Mouse (Mus musculus): ENCODE measurements around the gene Pigk. TPM values are rescaled to one million over a fixed set of nuclear protein-coding genes. Genes with fewer than 3 reads are reported as not detected.

Gene Pigk
- total and polyA plus RNA-seq, 3 experiments, result 6.4 to 28.1 (median 24.0) TPM

DNA sequence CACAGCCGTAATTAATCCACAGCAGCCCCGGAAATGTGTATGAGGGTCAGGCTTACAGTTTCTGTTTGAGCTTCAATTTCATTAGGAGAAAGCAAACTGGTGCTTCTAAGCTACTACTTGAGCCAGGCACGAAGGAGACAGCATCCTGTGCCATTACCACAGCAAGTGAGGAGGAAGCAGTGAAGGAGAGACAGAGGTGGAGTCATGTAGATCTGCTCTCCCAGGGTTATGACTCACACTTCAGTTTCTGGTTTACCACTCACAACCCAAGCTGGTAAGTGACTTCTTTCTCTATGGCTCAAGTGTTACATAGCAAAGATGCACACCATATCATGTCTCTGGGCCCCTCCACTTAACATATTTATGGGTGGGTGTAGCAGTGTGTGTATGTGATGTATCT lies 206.5 kb downstream of the Pigk start:
- intact Hi-C loops (cut with DNase I), result no loop called here
- WGBS, result 66% methylated on average over 3 of the region's 3 CpGs
- H3K27me3 ChIP-seq (ENCODE audit: control insufficient read depth, insufficient read depth, low read length), result no peaks in the 10 kb centered on the region
- DNase-seq, result no peak
- no peaks in the 10 kb centered on the region for H3K36me3 ChIP-seq (ENCODE audit: control insufficient read depth, insufficient read depth, low read length)
- no peak for TF ChIP-seq POLR2A (IDR thresholded peaks at IDR 0.05; ENCODE audit: insufficient read depth, low read depth, low read length)
- TF ChIP-seq CTCF (IDR thresholded peaks at IDR 0.05), result no peak
- no peak for TF ChIP-seq EP300 (IDR thresholded peaks at IDR 0.05; ENCODE audit: insufficient read depth, low read depth, low read length)
- H3K27ac ChIP-seq, result no peak overlapping the region
- H3K9ac ChIP-seq (ENCODE audit: low read depth, low read length), result no peak overlapping the region
- no peaks in the 10 kb centered on the region for H3K4me1 ChIP-seq (ENCODE audit: control insufficient read depth, insufficient read depth, low read length)
- no peak overlapping the region for H3K4me3 ChIP-seq
- no peaks in the 10 kb centered on the region for H3K79me2 ChIP-seq (replicated peaks; ENCODE audit: control insufficient read depth, insufficient read depth, low read length)

DNA sequence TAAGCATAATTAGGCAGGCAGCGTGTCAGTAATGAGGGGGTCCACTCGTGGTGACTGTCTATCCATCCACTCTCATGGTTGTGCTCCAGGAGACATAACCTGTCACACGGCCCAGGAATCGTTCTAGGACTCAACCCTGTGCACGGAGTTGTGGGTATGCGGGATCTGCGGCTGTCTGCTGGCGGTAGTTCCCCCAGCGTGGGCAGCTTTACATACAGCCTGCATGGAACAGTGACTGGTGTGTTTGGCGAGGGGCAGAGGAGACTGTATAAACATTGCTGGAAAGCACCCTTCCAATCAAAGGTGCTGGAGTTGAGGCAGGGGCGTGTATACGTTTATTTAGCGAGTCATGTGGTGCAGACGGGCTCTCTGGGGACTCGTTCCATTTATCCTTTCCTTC lies 209.6 kb downstream of the Pigk start:
- H3K9ac ChIP-seq (ENCODE audit: low read depth, low read length), result no peak overlapping the region
- no peaks in the 10 kb centered on the region for H3K36me3 ChIP-seq (ENCODE audit: control insufficient read depth, insufficient read depth, low read length)
- H3K4me1 ChIP-seq (ENCODE audit: control insufficient read depth, insufficient read depth, low read length), result no peaks in the 10 kb centered on the region; the same call in 1 of the 2 replicates
- H3K27ac ChIP-seq, result no peak overlapping the region
- no peaks in the 10 kb centered on the region for H3K79me2 ChIP-seq (replicated peaks; ENCODE audit: control insufficient read depth, insufficient read depth, low read length)
- WGBS, result 67% methylated on average over 15 of the region's 15 CpGs
- H3K27me3 ChIP-seq (ENCODE audit: control insufficient read depth, insufficient read depth, low read length), result no peaks in the 10 kb centered on the region
- DNase-seq, result no peak
- H3K4me3 ChIP-seq, result no peak overlapping the region
- intact Hi-C loops (cut with DNase I), result no loop called here
- TF ChIP-seq POLR2A (IDR thresholded peaks at IDR 0.05; ENCODE audit: insufficient read depth, low read depth, low read length) (no peak), EP300 (IDR thresholded peaks at IDR 0.05; ENCODE audit: insufficient read depth, low read depth, low read length) (no peak), CTCF (IDR thresholded peaks at IDR 0.05) (no peak)

DNA sequence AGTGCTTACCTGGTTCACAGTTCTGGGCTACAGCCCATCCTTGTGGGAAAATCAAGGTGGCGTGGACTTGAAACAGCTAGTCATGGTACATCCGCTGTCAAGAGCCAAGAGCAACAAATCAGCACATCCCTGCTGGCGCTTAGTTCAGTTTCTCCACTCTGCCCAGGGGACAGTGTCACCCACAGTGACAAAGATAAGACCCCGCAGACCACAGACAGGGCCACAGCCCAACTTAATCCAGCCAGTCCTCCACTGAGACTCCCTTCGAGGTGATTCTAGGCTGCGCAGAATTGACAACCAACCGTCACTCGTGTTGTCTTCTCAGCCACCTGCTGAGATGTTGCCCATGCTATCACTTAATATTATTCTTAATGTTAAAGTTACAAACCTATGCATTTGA lies 211.5 kb downstream of the Pigk start:
- intact Hi-C loops (cut with DNase I), result no loop called here
- WGBS, result 76% methylated on average over 8 of the region's 8 CpGs
- TF ChIP-seq CTCF (IDR thresholded peaks at IDR 0.05), result no peak
- no peak for TF ChIP-seq POLR2A (IDR thresholded peaks at IDR 0.05; ENCODE audit: insufficient read depth, low read depth, low read length)
- no peak for TF ChIP-seq EP300 (IDR thresholded peaks at IDR 0.05; ENCODE audit: insufficient read depth, low read depth, low read length)

DNA sequence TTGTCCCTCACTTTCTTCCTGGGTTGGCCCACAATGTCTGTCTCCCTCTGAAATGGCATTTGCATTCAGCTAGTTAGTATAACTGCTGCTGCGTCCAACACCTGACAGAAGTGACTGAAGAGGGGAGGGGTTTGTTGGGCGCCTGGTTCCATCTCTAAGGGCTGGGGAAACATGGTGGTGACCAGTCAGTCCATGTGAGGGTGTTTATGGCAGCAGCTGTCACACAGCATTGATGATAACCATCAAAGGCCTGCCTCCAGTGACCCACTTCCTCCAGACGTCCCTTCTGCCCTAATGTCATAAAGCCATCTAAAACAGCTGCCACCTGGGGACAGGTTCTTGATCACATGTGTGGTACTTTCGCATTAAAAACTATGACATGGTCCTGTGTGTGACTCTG lies 212.3 kb downstream of the Pigk start:
- intact Hi-C loops (cut with DNase I), result no loop called here
- Histone ChIP-seq H3K27ac (no peak overlapping the region), H3K79me2 (replicated peaks; ENCODE audit: control insufficient read depth, insufficient read depth, low read length) (no peaks in the 10 kb centered on the region), H3K4me1 (ENCODE audit: control insufficient read depth, insufficient read depth, low read length) (no peaks in the 10 kb centered on the region; the same call in 1 of the 2 replicates), H3K4me3 (no peak overlapping the region), H3K9ac (ENCODE audit: low read depth, low read length) (no peak overlapping the region), H3K27me3 (ENCODE audit: control insufficient read depth, insufficient read depth, low read length) (no peaks in the 10 kb centered on the region), H3K36me3 (ENCODE audit: control insufficient read depth, insufficient read depth, low read length) (no peaks in the 10 kb centered on the region)
- DNase-seq, result no peak
- 56% methylated on average over 4 of the region's 4 CpGs for WGBS
- no peak for TF ChIP-seq POLR2A (IDR thresholded peaks at IDR 0.05; ENCODE audit: insufficient read depth, low read depth, low read length)
- no peak for TF ChIP-seq CTCF (IDR thresholded peaks at IDR 0.05)
- no peak for TF ChIP-seq EP300 (IDR thresholded peaks at IDR 0.05; ENCODE audit: insufficient read depth, low read depth, low read length)

More for the DNA sequence above, 211.5 kb downstream of the Pigk start:
- no peaks in the 10 kb centered on the region for H3K27me3 ChIP-seq (ENCODE audit: control insufficient read depth, insufficient read depth, low read length)
- DNase-seq, result no peak
- no peak overlapping the region for H3K27ac ChIP-seq
- no peaks in the 10 kb centered on the region; the same call in 1 of the 2 replicates for H3K4me1 ChIP-seq (ENCODE audit: control insufficient read depth, insufficient read depth, low read length)
- no peaks in the 10 kb centered on the region for H3K79me2 ChIP-seq (replicated peaks; ENCODE audit: control insufficient read depth, insufficient read depth, low read length)
- H3K36me3 ChIP-seq (ENCODE audit: control insufficient read depth, insufficient read depth, low read length), result no peaks in the 10 kb centered on the region
- H3K4me3 ChIP-seq, result no peak overlapping the region
- no peak overlapping the region for H3K9ac ChIP-seq (ENCODE audit: low read depth, low read length)

DNA sequence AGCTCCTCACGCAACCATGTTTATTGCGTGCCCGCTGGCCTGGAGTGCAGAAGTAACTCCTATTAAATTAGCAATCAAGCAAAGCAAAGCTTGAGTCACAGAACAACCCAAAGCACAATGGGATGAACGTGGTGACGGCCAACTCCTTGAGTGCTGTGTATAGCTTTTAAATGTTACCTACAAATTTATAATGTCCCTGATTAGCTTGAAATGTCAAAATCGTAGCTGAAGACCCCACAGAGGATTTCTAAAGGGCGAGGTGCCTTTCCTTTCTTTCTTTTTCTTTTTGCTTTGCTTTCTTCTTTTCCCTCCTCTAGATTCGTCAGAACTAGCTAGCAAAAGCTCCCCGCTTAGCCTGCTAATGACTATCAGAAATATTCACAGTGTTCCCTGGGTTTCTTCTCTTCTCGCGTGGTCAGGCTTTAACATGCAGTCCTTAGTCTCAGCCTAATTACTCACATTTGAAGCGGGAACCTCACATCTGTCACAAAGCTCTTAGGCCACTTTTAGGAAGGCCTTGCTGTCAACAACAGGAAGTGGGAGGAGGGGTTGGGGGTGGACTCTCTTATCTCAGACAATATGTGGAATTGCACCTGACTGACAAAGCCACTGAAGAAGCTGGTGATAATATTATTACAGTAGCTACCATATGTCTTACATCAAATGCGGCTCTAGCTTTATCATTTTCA lies 214.5 kb downstream of the Pigk start:
- H3K27ac ChIP-seq, result no peak overlapping the region
- H3K9ac ChIP-seq (ENCODE audit: low read depth, low read length), result no peak overlapping the region
- TF ChIP-seq EP300 (IDR thresholded peaks at IDR 0.05; ENCODE audit: insufficient read depth, low read depth, low read length) (no peak), CTCF (IDR thresholded peaks at IDR 0.05) (no peak), POLR2A (IDR thresholded peaks at IDR 0.05; ENCODE audit: insufficient read depth, low read depth, low read length) (no peak)
- intact Hi-C loops (cut with DNase I), result no loop called here
- H3K79me2 ChIP-seq (replicated peaks; ENCODE audit: control insufficient read depth, insufficient read depth, low read length), result no peaks in the 10 kb centered on the region
- no peaks in the 10 kb centered on the region for H3K36me3 ChIP-seq (ENCODE audit: control insufficient read depth, insufficient read depth, low read length)
- 52% methylated on average over 13 of the region's 13 CpGs for WGBS
- H3K27me3 ChIP-seq (ENCODE audit: control insufficient read depth, insufficient read depth, low read length), result no peaks in the 10 kb centered on the region
- no peak for DNase-seq
- no peak overlapping the region for H3K4me3 ChIP-seq
- H3K4me1 ChIP-seq (ENCODE audit: control insufficient read depth, insufficient read depth, low read length), result no peaks in the 10 kb centered on the region; the same call in 1 of the 2 replicates

DNA sequence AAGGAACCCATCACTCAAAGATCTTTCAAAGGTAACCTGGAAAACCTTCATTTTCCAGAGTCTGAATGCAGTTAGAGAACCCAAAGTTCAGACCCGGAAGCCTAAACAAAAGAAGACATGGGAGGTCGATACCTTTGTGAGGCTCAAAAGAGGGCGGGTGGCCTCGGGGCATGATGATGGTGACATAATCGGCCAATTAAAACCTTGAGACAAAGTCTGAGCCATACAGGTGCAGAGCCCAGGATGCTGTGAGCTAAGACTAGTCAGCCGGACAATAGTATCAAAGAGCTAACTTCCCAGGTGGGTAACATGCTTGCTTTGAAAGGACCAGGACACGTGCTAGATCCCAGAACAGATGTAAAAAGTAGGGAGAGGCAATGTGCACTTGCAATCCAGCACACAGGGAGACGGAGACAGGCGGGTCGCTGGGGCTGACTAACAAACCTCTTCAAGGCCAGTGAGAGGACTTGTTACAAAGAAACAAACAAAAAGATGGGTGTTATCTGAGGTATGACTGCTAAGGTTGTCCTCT lies 215.4 kb downstream of the Pigk start:
- TF ChIP-seq CTCF (IDR thresholded peaks at IDR 0.05), result no peak
- TF ChIP-seq EP300 (IDR thresholded peaks at IDR 0.05; ENCODE audit: insufficient read depth, low read depth, low read length), result no peak
- no peak overlapping the region for H3K9ac ChIP-seq (ENCODE audit: low read depth, low read length)
- no peak overlapping the region for H3K27ac ChIP-seq
- no peaks in the 10 kb centered on the region for H3K79me2 ChIP-seq (replicated peaks; ENCODE audit: control insufficient read depth, insufficient read depth, low read length)
- intact Hi-C loops (cut with DNase I), result no loop called here
- no peak for DNase-seq
- no peaks in the 10 kb centered on the region for H3K27me3 ChIP-seq (ENCODE audit: control insufficient read depth, insufficient read depth, low read length)
- 75% methylated on average over 10 of the region's 10 CpGs for WGBS
- no peaks in the 10 kb centered on the region for H3K36me3 ChIP-seq (ENCODE audit: control insufficient read depth, insufficient read depth, low read length)
- no peaks in the 10 kb centered on the region; the same call in 1 of the 2 replicates for H3K4me1 ChIP-seq (ENCODE audit: control insufficient read depth, insufficient read depth, low read length)
- H3K4me3 ChIP-seq, result no peak overlapping the region

All from heart, adult 2 months (tissue).